Mouse (Mus musculus): ENCODE results near the gene Gjd2.

Gene Gjd2

GRCm38 (mm10) chr2:114013295-114013771, at the start of gene Gjd2:
Gene Gjd2 (minus strand): TSS chr2:114013619.
- peak; percentile 26 to 30 for DNase-seq (ENCODE audit: low spot score in 2 of 2)

- DNase-seq (ENCODE audit: low spot score in 2 of 2), result no peak
Observed at GRCm38 (mm10) chr2:114060071-114060591, 46.7 kb upstream of the Gjd2 start.

- no peak for DNase-seq (ENCODE audit: low spot score in 2 of 2)
Observed at GRCm38 (mm10) chr2:114059608-114060007, 46.2 kb upstream of the Gjd2 start.

GRCm38 (mm10) chr2:114058226-114058796, 44.9 kb upstream of the Gjd2 start:
- DNase-seq (ENCODE audit: low spot score in 2 of 2), result no peak

- peak in 1 of 2 experiments; percentile 48 for DNase-seq (ENCODE audit: low spot score in 2 of 2)
Observed at GRCm38 (mm10) chr2:114057303-114057853, 44.0 kb upstream of the Gjd2 start.

- no peak for DNase-seq (ENCODE audit: low spot score in 2 of 2)
Observed at GRCm38 (mm10) chr2:114054129-114054528, 40.7 kb upstream of the Gjd2 start.

- DNase-seq (ENCODE audit: low spot score in 2 of 2), result peak in 1 of 2 experiments; percentile 37
Observed at GRCm38 (mm10) chr2:114052696-114053598, 39.5 kb upstream of the Gjd2 start, which contains the start of gene Actc1. Gene Actc1 (minus strand): TSS chr2:114053548.

GRCm38 (mm10) chr2:114051871-114052241, 38.4 kb upstream of the Gjd2 start:
- no peak for DNase-seq (ENCODE audit: low spot score in 2 of 2)

- no peak for DNase-seq (ENCODE audit: low spot score in 2 of 2)
Observed at GRCm38 (mm10) chr2:114051111-114051870, 37.9 kb upstream of the Gjd2 start.

- no peak for DNase-seq (ENCODE audit: low spot score in 2 of 2)
Observed at GRCm38 (mm10) chr2:114050150-114050549, 36.7 kb upstream of the Gjd2 start.

GRCm38 (mm10) chr2:114049372-114049771, 36.0 kb upstream of the Gjd2 start:
- DNase-seq (ENCODE audit: low spot score in 2 of 2), result no peak

- no peak for DNase-seq (ENCODE audit: low spot score in 2 of 2)
Observed at GRCm38 (mm10) chr2:114047960-114048611, 34.7 kb upstream of the Gjd2 start.

- DNase-seq (ENCODE audit: low spot score in 2 of 2), result no peak
Observed at GRCm38 (mm10) chr2:114046151-114046664, 32.8 kb upstream of the Gjd2 start.

- no peak for DNase-seq (ENCODE audit: low spot score in 2 of 2)
Observed at GRCm38 (mm10) chr2:114037926-114038325, 24.5 kb upstream of the Gjd2 start.

- DNase-seq (ENCODE audit: low spot score in 2 of 2), result no peak
Observed at GRCm38 (mm10) chr2:114032259-114032658, 18.8 kb upstream of the Gjd2 start.

GRCm38 (mm10) chr2:114023383-114023782, 10.0 kb upstream of the Gjd2 start:
- no peak for DNase-seq (ENCODE audit: low spot score in 2 of 2)

- DNase-seq (ENCODE audit: low spot score in 2 of 2), result no peak
Observed at GRCm38 (mm10) chr2:114020210-114020563, 6.8 kb upstream of the Gjd2 start.

- no peak for DNase-seq (ENCODE audit: low spot score in 2 of 2)
Observed at GRCm38 (mm10) chr2:114019474-114020209, 6.2 kb upstream of the Gjd2 start.

GRCm38 (mm10) chr2:114018136-114018535, 4.7 kb upstream of the Gjd2 start:
- no peak for DNase-seq (ENCODE audit: low spot score in 2 of 2)

GRCm38 (mm10) chr2:114014839-114015238, 1.4 kb upstream of the Gjd2 start:
- DNase-seq (ENCODE audit: low spot score in 2 of 2), result no peak
